Mouse (Mus musculus) forebrain, embryonic 11.5 days (tissue): ENCODE data around the gene Mfap1b. TPM values are rescaled to one million over a fixed set of nuclear protein-coding genes. Genes with fewer than 3 reads are reported as not detected.

ENCODE experiments used
- ATAC-seq: fragments of 200-750 bp; cut with Nextera tagmentation; replicated peaks from 2 replicates; pipeline ENCODE4 v1.8.0; 2017; ENCODE audit warnings: moderate TSS enrichment; ENCODE audit not compliant: low FRiP score
- DNase-seq: peaks from one replicate; pipeline ENCODE4 v3.0.0-alpha.2; 2017; ENCODE audit warnings: low spot score
- H3K27ac ChIP-seq: fragments of 300-500 bp; sonication (generic); 2 replicates; pipeline ENCODE4 v1.5.1; 2014; ENCODE audit warnings: low read depth, low read length
- H3K27me3 ChIP-seq: fragments of 300-500 bp; sonication (generic); 2 replicates; pipeline ENCODE4 v1.6.1; 2014; ENCODE audit warnings: mild to moderate bottlenecking, low read length, mixed read lengths; ENCODE audit not compliant: control insufficient read depth, insufficient read depth
- H3K36me3 ChIP-seq: fragments of 300-500 bp; sonication (generic); 2 replicates; pipeline ENCODE4 v1.6.1; 2014; ENCODE audit warnings: mild to moderate bottlenecking, low read length, moderate library complexity, mixed read lengths; ENCODE audit not compliant: control insufficient read depth, insufficient read depth
- H3K4me1 ChIP-seq: fragments of 300-500 bp; sonication (generic); replicated peaks from 2 replicates; pipeline ENCODE4 v1.6.1; 2014; ENCODE audit warnings: low read length, mixed read lengths; ENCODE audit not compliant: control insufficient read depth, insufficient read depth
- H3K4me2 ChIP-seq: fragments of 300-500 bp; sonication (generic); 2 replicates; pipeline ENCODE4 v1.6.1; 2014; ENCODE audit warnings: low read depth, mild to moderate bottlenecking, low read length, moderate library complexity, mixed read lengths; ENCODE audit not compliant: severe bottlenecking
- H3K4me3 ChIP-seq: fragments of 300-500 bp; sonication (generic); 2 replicates; pipeline ENCODE4 v1.5.1; 2014; ENCODE audit warnings: low read depth, low read length
- H3K9ac ChIP-seq: fragments of 300-500 bp; sonication (generic); 2 replicates; pipeline ENCODE4 v1.6.1; 2014; ENCODE audit warnings: low read length
- H3K9me3 ChIP-seq: fragments of 300-500 bp; sonication (generic); 2 replicates; pipeline ENCODE4 v1.6.1; 2016; ENCODE audit warnings: low read length, mixed read lengths; ENCODE audit not compliant: control insufficient read depth
- WGBS: fragments of 180-500 bp; shearing (Covaris S2); extraction: QIAGEN DNeasy Blood & Tissue Kit; methylation state at CpG from one replicate; pipeline ENCODE4 v1.1.7; 2014; 5-methylcytosine and 5-hydroxymethylcytosine counted together
- microRNA-seq: library from miRNA; unstranded; fragments of <30 nt; microRNA quantifications from one replicate; pipeline ENCODE4, GENCODE M21; 2016; ENCODE audit not compliant: insufficient number of aligned reads
- polyA plus RNA-seq: library from polyadenylated mRNA; unstranded; fragments of >200 nt; fragmentation: Nextera tagmentation; extraction: Ambion mirVana; gene quantifications from 2 replicates; pipeline ENCODE4 v1.2.1, GENCODE M21; 2014

Mfap1b gene
- polyA plus RNA-seq, 1 experiment from 2014 or later, result 64.1 TPM

DNA sequence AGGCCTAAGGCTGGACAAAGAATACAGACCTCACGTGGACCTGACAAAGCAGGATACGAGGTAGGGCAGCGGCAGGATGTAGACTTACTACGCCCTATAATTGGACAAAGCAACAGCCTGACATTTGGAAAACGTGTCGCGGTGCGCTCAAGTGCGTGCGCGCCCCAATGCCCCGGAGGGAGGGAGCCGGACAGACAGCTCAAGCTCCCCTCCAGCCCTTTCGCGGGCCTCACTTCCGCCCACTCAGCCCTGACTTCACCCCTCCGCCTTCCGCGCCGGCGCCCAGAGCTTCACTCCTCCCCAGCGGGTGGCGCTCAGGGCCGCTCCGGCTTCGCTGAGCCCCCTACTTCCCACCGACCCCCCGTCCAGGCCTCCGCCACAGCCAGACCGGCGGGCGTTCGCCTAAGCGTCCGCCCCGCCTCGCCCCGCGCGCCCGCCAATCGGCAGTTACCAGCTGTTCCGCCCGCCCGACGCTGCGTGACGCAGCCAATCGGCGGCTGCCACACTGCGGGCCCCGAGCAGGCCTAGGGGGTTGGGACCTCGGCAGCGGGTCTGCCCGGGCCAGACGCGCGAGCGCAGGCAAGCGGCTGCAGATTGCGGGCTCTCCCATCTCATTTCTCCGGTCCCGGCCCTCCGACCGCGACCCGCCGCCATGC lies 60.4 kb downstream of the Mfap1b start, which contains the start of the genes Pdia3 and Catsper2:
Gene Pdia3, plus strand, starts transcription at position 389 of the 656 bp plus-strand sequence.
Gene Catsper2, minus strand, starts transcription at position 406 of the 656 bp plus-strand sequence.
- 0 out of 2 replicates have a peak, but pooled peaks cover 2% of the 10 kb centered on the region for H3K4me1 ChIP-seq
- H3K27me3 ChIP-seq, result no peaks in the 10 kb centered on the region
- WGBS, result under 1% methylated on average over 67 of the region's 68 CpGs
- peak within 1 kb of the TSS; percentile 93 for H3K27ac ChIP-seq
- peak within 1 kb of the TSS; percentile 99 for H3K9ac ChIP-seq
- peak; percentile 99 for DNase-seq
- H3K4me3 ChIP-seq, result peak within 1 kb of the TSS; percentile 93
- peak within 1 kb of the TSS; percentile 66 for H3K4me2 ChIP-seq
- peak; percentile 99 for ATAC-seq
- H3K36me3 ChIP-seq, result no peaks in the 10 kb centered on the region; the same call in 1 of the 2 replicates
- H3K9me3 ChIP-seq, result no peaks in the 10 kb centered on the region

DNA sequence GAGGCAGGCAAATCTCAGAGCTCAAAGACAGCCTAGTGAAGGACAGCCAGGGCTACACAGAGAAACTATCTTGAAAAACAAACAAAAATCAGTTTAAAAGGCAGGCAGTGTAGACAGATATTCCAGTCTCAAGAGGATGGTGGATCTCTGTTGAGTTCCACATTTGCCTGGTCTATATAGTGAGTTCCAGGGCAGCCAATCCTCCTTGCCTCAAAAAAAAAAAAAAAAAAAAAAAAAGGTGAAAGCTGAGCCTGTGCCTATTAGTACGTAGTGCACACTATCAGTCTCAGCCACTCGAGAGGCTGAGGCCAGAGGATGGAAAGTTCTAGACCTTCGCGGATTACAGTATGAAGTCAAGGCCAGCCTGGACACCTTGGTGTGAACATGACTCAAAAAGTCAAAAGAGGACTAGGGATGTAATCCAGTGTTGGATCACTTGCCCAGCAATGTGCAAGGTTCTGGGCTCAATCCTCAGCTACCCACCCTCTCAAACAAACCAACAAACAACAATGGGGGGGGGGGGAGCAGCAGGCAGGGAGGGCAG lies 61.0 kb downstream of the Mfap1b start:
- ATAC-seq, result peak; percentile 19
- Histone ChIP-seq H3K9me3 (no peaks in the 10 kb centered on the region), H3K4me1 (0 out of 2 replicates have a peak, but pooled peaks cover 2% of the 10 kb centered on the region), H3K36me3 (no peaks in the 10 kb centered on the region; the same call in 1 of the 2 replicates), H3K4me3 (peak overlapping the region; percentile 93), H3K4me2 (peak overlapping the region; percentile 62), H3K9ac (peak overlapping the region; percentile 99), H3K27ac (peak overlapping the region; percentile 93), H3K27me3 (no peaks in the 10 kb centered on the region)
- 9% methylated on average over 4 of the region's 4 CpGs for WGBS
- no peak for DNase-seq

Small RNA genes lying within 50 kb of the gene (microRNA-seq; reads per million reads assigned to microRNA genes)
- gene Gm22953, result not detected

Other genes starting within 250 kb of the Mfap1b start
- gene Trp53bp1, start 202.7 kb downstream of the Mfap1b start, polyA plus RNA-seq, result 152 and 169 TPM in 2 replicates
- 16.2 and 18.1 TPM in 2 replicates for gene Map1a, start 184.5 kb downstream of the Mfap1b start, polyA plus RNA-seq
- gene Ppip5k1, start 118.7 kb downstream of the Mfap1b start, polyA plus RNA-seq, result 10.7 and 11.7 TPM in 2 replicates
- 3.0 and 3.6 TPM in 2 replicates for gene Ckmt1, start 116.4 kb downstream of the Mfap1b start, polyA plus RNA-seq
- gene Strc, start 86.9 kb downstream of the Mfap1b start, polyA plus RNA-seq, result not detected in 2 replicates
- 407 and 435 TPM in 2 replicates for gene Pdia3, start 60.3 kb downstream of the Mfap1b start, polyA plus RNA-seq
- gene Catsper2, start 60.3 kb downstream of the Mfap1b start, polyA plus RNA-seq, result 2.2 and 2.4 TPM in 2 replicates
- 2.7 and 3.2 TPM in 2 replicates for gene Ell3, start 29.8 kb downstream of the Mfap1b start, polyA plus RNA-seq
- 431 and 446 TPM in 2 replicates for gene Serf2, start 24.9 kb downstream of the Mfap1b start, polyA plus RNA-seq
- gene Hypk, start 20.8 kb downstream of the Mfap1b start, polyA plus RNA-seq, result 106 and 123 TPM in 2 replicates
- 0.49 and 1.1 TPM in 2 replicates for gene Serinc4, start 17.3 kb downstream of the Mfap1b start, polyA plus RNA-seq
- gene Mfap1a, start 32.6 kb upstream of the Mfap1b start, polyA plus RNA-seq, result 30.3 and 33.7 TPM in 2 replicates
- gene Wdr76, start 32.7 kb upstream of the Mfap1b start, polyA plus RNA-seq, result 16.5 and 18.7 TPM in 2 replicates